Mouse (Mus musculus) hindbrain, embryonic 14.5 days (tissue): ENCODE measurements around the gene Emd. TPM values are rescaled to one million over a fixed set of nuclear protein-coding genes. Genes with fewer than 3 reads are reported as not detected.

Experiments
- microRNA-seq: library from miRNA; unstranded; fragments of <30 nt; microRNA quantifications from one replicate; pipeline ENCODE4, GENCODE M21; 2016
- polyA plus RNA-seq: library from polyadenylated mRNA; unstranded; fragments of >200 nt; fragmentation: Nextera tagmentation; extraction: Ambion mirVana; gene quantifications from 2 replicates; pipeline ENCODE4 v1.2.1, GENCODE M21; 2014

Gene Emd
- polyA plus RNA-seq, 1 experiment from 2014 or later, result 17.0 TPM

Small RNA genes within 50 kb of the gene (microRNA-seq; reads per million reads assigned to microRNA genes)
- 0.48 reads per million for gene Mir7091

Other genes starting within 250 kb of the Emd start
- 30.9 and 31.2 TPM in 2 replicates for gene Irak1, start 230.8 kb upstream of the Emd start, polyA plus RNA-seq
- gene Opn1mw, start 127.2 kb upstream of the Emd start, polyA plus RNA-seq, result not detected in 2 replicates
- gene Mecp2, start 119.3 kb upstream of the Emd start, polyA plus RNA-seq, result 15.5 and 15.6 TPM in 2 replicates
- not detected in 2 replicates for gene Tex28, start 86.8 kb upstream of the Emd start, polyA plus RNA-seq
- gene Tktl1, start 77.4 kb upstream of the Emd start, polyA plus RNA-seq, result 0.08 TPM in 1 of 2 replicates, not detected in the other
- gene Flna, start 4.9 kb upstream of the Emd start, polyA plus RNA-seq, result 92.7 and 100.0 TPM in 2 replicates
- gene Rpl10, start 16.1 kb downstream of the Emd start, polyA plus RNA-seq, result 484 and 540 TPM in 2 replicates
- gene Taz, start 27.2 kb downstream of the Emd start, polyA plus RNA-seq, result 48.4 and 56.5 TPM in 2 replicates
- 3.0 and 3.6 TPM in 2 replicates for gene Dnase1l1, start 27.6 kb downstream of the Emd start, polyA plus RNA-seq
- 248 and 297 TPM in 2 replicates for gene Atp6ap1, start 42.4 kb downstream of the Emd start, polyA plus RNA-seq
- gene Gdi1, start 50.3 kb downstream of the Emd start, polyA plus RNA-seq, result 781 and 862 TPM in 2 replicates
- 45.3 and 46.8 TPM in 2 replicates for gene Fam50a, start 58.3 kb downstream of the Emd start, polyA plus RNA-seq
- 44.5 and 45.6 TPM in 2 replicates for gene Plxna3, start 74.4 kb downstream of the Emd start, polyA plus RNA-seq
- 64.0 and 87.6 TPM in 2 replicates for gene Lage3, start 98.9 kb downstream of the Emd start, polyA plus RNA-seq
- 68.4 and 74.3 TPM in 2 replicates for gene Ubl4a, start 118.5 kb downstream of the Emd start, polyA plus RNA-seq
- 7.1 and 9.5 TPM in 2 replicates for gene Slc10a3, start 118.7 kb downstream of the Emd start, polyA plus RNA-seq
- gene Fam3a, start 138.6 kb downstream of the Emd start, polyA plus RNA-seq, result 33.2 and 36.0 TPM in 2 replicates
- 17.8 and 21.5 TPM in 2 replicates for gene Ikbkg, start 138.6 kb downstream of the Emd start, polyA plus RNA-seq
- gene G6pdx, start 174.5 kb downstream of the Emd start, polyA plus RNA-seq, result 48.8 and 52.3 TPM in 2 replicates
- gene Gm6880, start 226.7 kb downstream of the Emd start, polyA plus RNA-seq, result not detected in 2 replicates